Mouse (Mus musculus): ENCODE data around the gene Enpp6. TPM values are rescaled to one million over a fixed set of nuclear protein-coding genes. Genes with fewer than 3 reads are reported as not detected.

Gene Enpp6
- total and polyA plus RNA-seq, 3 experiments = 0.22 TPM; not detected in 2

- no peak for ATAC-seq (ENCODE audit: extremely low read depth, insufficient number of reproducible peaks, low FRiP score, poor library complexity, severe bottlenecking)
- Histone ChIP-seq H3K4me1 (ENCODE audit: insufficient read depth, low read depth, low read length) (no peaks in the 10 kb centered on the region), H3K4me3 (ENCODE audit: low read depth, low read length) (no peak overlapping the region), H3K36me3 (replicated peaks) (no peaks in the 10 kb centered on the region), H3K9me3 (replicated peaks) (no peaks in the 10 kb centered on the region), H3K27me3 (ENCODE audit: insufficient read depth, low read length) (peaks cover 13% of the 10 kb centered on the region)
- TF ChIP-seq GATA1 (IDR thresholded peaks at IDR 0.05; ENCODE audit: borderline replicate concordance, low read length) (no peak), GATA2 (IDR thresholded peaks at IDR 0.05; ENCODE audit: borderline replicate concordance, low read depth, low read length) (no peak), TAL1 (conservative IDR thresholded peaks at IDR 0.05; ENCODE audit: low read depth, low read length) (no peak), CTCF (IDR thresholded peaks at IDR 0.05; ENCODE audit: low read depth, low read length) (no peak), POLR2AphosphoS5 (IDR thresholded peaks at IDR 0.05; ENCODE audit: insufficient replicate concordance, low read depth, low read length) (no peak)
- no peak for DNase-seq (ENCODE audit: low spot score)
These were observed 4.4 kb downstream of the Enpp6 start for GRCm38 (mm10) chr8:46991081-46991480.

GRCm38 (mm10) chr8:46992579-46992978 is 5.9 kb downstream of the Enpp6 start:
- Histone ChIP-seq H3K27me3 (ENCODE audit: insufficient read depth, low read length) (peaks cover 6% of the 10 kb centered on the region), H3K36me3 (replicated peaks) (no peaks in the 10 kb centered on the region), H3K4me3 (ENCODE audit: low read depth, low read length) (no peak overlapping the region), H3K9me3 (replicated peaks) (no peaks in the 10 kb centered on the region), H3K4me1 (ENCODE audit: insufficient read depth, low read depth, low read length) (no peaks in the 10 kb centered on the region)
- ATAC-seq (ENCODE audit: extremely low read depth, insufficient number of reproducible peaks, low FRiP score, poor library complexity, severe bottlenecking) (no peak), DNase-seq (ENCODE audit: low spot score) (no peak)
- TF ChIP-seq GATA1 (IDR thresholded peaks at IDR 0.05; ENCODE audit: borderline replicate concordance, low read length) (no peak), CTCF (IDR thresholded peaks at IDR 0.05; ENCODE audit: low read depth, low read length) (no peak)

- no peaks in the 10 kb centered on the region for H3K9me3 ChIP-seq (replicated peaks)
- H3K4me1 ChIP-seq (ENCODE audit: insufficient read depth, low read depth, low read length) = no peaks in the 10 kb centered on the region
- no peaks in the 10 kb centered on the region; the same call in 1 of the 2 replicates for H3K27me3 ChIP-seq (ENCODE audit: insufficient read depth, low read length)
- H3K4me3 ChIP-seq (ENCODE audit: low read depth, low read length) = no peak overlapping the region
- DNase-seq (ENCODE audit: low spot score) = no peak
- no peaks in the 10 kb centered on the region for H3K36me3 ChIP-seq (replicated peaks)
- TF ChIP-seq GATA2 (IDR thresholded peaks at IDR 0.05; ENCODE audit: borderline replicate concordance, low read depth, low read length) (no peak), POLR2AphosphoS5 (IDR thresholded peaks at IDR 0.05; ENCODE audit: insufficient replicate concordance, low read depth, low read length) (no peak), TAL1 (conservative IDR thresholded peaks at IDR 0.05; ENCODE audit: low read depth, low read length) (no peak), CTCF (IDR thresholded peaks at IDR 0.05; ENCODE audit: low read depth, low read length) (no peak), GATA1 (IDR thresholded peaks at IDR 0.05; ENCODE audit: borderline replicate concordance, low read length) (no peak)
- ATAC-seq (ENCODE audit: extremely low read depth, insufficient number of reproducible peaks, low FRiP score, poor library complexity, severe bottlenecking) = no peak
These were observed 9.4 kb downstream of the Enpp6 start for GRCm38 (mm10) chr8:46995931-46996664.

- no peaks in the 10 kb centered on the region for H3K36me3 ChIP-seq (replicated peaks)
- no peak for TF ChIP-seq TAL1 (conservative IDR thresholded peaks at IDR 0.05; ENCODE audit: low read depth, low read length)
- no peak for TF ChIP-seq GATA1 (IDR thresholded peaks at IDR 0.05; ENCODE audit: borderline replicate concordance, low read length)
- TF ChIP-seq POLR2AphosphoS5 (IDR thresholded peaks at IDR 0.05; ENCODE audit: insufficient replicate concordance, low read depth, low read length) = no peak
- TF ChIP-seq CTCF (IDR thresholded peaks at IDR 0.05; ENCODE audit: low read depth, low read length) = no peak
- TF ChIP-seq GATA2 (IDR thresholded peaks at IDR 0.05; ENCODE audit: borderline replicate concordance, low read depth, low read length) = no peak
- H3K9me3 ChIP-seq (replicated peaks) = no peaks in the 10 kb centered on the region
- no peak for DNase-seq (ENCODE audit: low spot score)
- no peaks in the 10 kb centered on the region for H3K4me1 ChIP-seq (ENCODE audit: insufficient read depth, low read depth, low read length)
- ATAC-seq (ENCODE audit: extremely low read depth, insufficient number of reproducible peaks, low FRiP score, poor library complexity, severe bottlenecking) = no peak
- H3K27me3 ChIP-seq (ENCODE audit: insufficient read depth, low read length) = no peaks in the 10 kb centered on the region; the same call in 1 of the 2 replicates
- no peak overlapping the region for H3K4me3 ChIP-seq (ENCODE audit: low read depth, low read length)
These were observed 19.0 kb downstream of the Enpp6 start for GRCm38 (mm10) chr8:47005676-47006075.

GRCm38 (mm10) chr8:47006785-47007184 is 20.1 kb downstream of the Enpp6 start:
- no peaks in the 10 kb centered on the region for H3K36me3 ChIP-seq (replicated peaks)
- no peaks in the 10 kb centered on the region for H3K4me1 ChIP-seq (ENCODE audit: insufficient read depth, low read depth, low read length)
- TF ChIP-seq TAL1 (conservative IDR thresholded peaks at IDR 0.05; ENCODE audit: low read depth, low read length) (no peak), GATA2 (IDR thresholded peaks at IDR 0.05; ENCODE audit: borderline replicate concordance, low read depth, low read length) (no peak), GATA1 (IDR thresholded peaks at IDR 0.05; ENCODE audit: borderline replicate concordance, low read length) (no peak)
- H3K4me3 ChIP-seq (ENCODE audit: low read depth, low read length) = no peak overlapping the region
- DNase-seq (ENCODE audit: low spot score) = no peak
- no peaks in the 10 kb centered on the region; the same call in 1 of the 2 replicates for H3K27me3 ChIP-seq (ENCODE audit: insufficient read depth, low read length)
- no peak for ATAC-seq (ENCODE audit: extremely low read depth, insufficient number of reproducible peaks, low FRiP score, poor library complexity, severe bottlenecking)
- no peaks in the 10 kb centered on the region for H3K9me3 ChIP-seq (replicated peaks)

GRCm38 (mm10) chr8:47008220-47008773 is 21.6 kb downstream of the Enpp6 start:
- no peaks in the 10 kb centered on the region for H3K36me3 ChIP-seq (replicated peaks)
- ATAC-seq (ENCODE audit: extremely low read depth, insufficient number of reproducible peaks, low FRiP score, poor library complexity, severe bottlenecking) (no peak), DNase-seq (ENCODE audit: low spot score) (no peak)
- no peak overlapping the region for H3K4me3 ChIP-seq (ENCODE audit: low read depth, low read length)
- H3K4me1 ChIP-seq (ENCODE audit: insufficient read depth, low read depth, low read length) = no peaks in the 10 kb centered on the region
- TF ChIP-seq TAL1 (conservative IDR thresholded peaks at IDR 0.05; ENCODE audit: low read depth, low read length) = no peak
- no peak for TF ChIP-seq CTCF (IDR thresholded peaks at IDR 0.05; ENCODE audit: low read depth, low read length)
- TF ChIP-seq POLR2AphosphoS5 (IDR thresholded peaks at IDR 0.05; ENCODE audit: insufficient replicate concordance, low read depth, low read length) = no peak
- no peak for TF ChIP-seq GATA1 (IDR thresholded peaks at IDR 0.05; ENCODE audit: borderline replicate concordance, low read length)
- TF ChIP-seq GATA2 (IDR thresholded peaks at IDR 0.05; ENCODE audit: borderline replicate concordance, low read depth, low read length) = no peak
- H3K27me3 ChIP-seq (ENCODE audit: insufficient read depth, low read length) = no peaks in the 10 kb centered on the region; the same call in 1 of the 2 replicates
- no peaks in the 10 kb centered on the region for H3K9me3 ChIP-seq (replicated peaks)
